Mouse (Mus musculus): Measurements from ENCODE around the gene Ndufaf1.

DNA sequence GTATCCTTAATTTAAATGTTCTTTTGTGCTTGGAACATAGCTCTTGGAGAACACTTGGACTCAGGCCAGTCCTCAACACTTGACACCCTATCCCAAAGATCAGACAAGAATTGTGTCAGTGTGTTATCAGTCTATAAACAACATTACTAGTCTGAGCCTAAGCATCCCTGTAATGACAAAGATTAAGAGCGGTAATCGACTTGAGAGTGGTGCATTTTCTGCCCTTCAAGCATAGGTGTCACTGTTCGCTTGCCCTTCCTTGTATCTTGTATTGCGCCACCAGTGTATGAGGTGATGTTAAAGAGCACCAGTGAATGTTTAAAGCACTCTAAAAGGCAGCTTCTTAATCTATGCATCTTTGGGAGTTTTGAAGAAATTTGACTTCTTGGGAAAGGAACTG lies 55.6 kb downstream of the Ndufaf1 start:
- TF ChIP-seq CTCF (conservative IDR thresholded peaks at IDR 0.05; ENCODE audit: low read length): no peak
- no peak for TF ChIP-seq NANOG (IDR thresholded peaks at IDR 0.05; ENCODE audit: borderline replicate concordance, low read length)
- TF ChIP-seq POU5F1 (IDR thresholded peaks at IDR 0.05; ENCODE audit: borderline replicate concordance, low read length): no peak
